Mouse (Mus musculus) neural tube, embryonic 13.5 days (tissue): ENCODE measurements around the gene Lman2l. TPM values are rescaled to one million over a fixed set of nuclear protein-coding genes. Genes with fewer than 3 reads are reported as not detected.

Source experiments
- ATAC-seq: fragments of 200-750 bp; cut with Nextera tagmentation; 2 replicates; pipeline ENCODE4 v1.8.0; 2017; ENCODE audit warnings: low read depth, mild to moderate bottlenecking, moderate TSS enrichment, moderate library complexity
- H3K27ac ChIP-seq: fragments of 300-500 bp; sonication (generic); replicated peaks from 2 replicates; pipeline ENCODE4 v1.5.1; 2015; ENCODE audit warnings: moderate library complexity, mild to moderate bottlenecking, inconsistent platforms
- H3K27me3 ChIP-seq: fragments of 300-500 bp; sonication (generic); 2 replicates; pipeline ENCODE4 v1.6.1; 2015; ENCODE audit warnings: mild to moderate bottlenecking, inconsistent platforms
- H3K36me3 ChIP-seq: fragments of 300-500 bp; sonication (generic); 2 replicates; pipeline ENCODE4 v1.6.1; 2015; ENCODE audit warnings: mild to moderate bottlenecking, inconsistent platforms
- H3K4me1 ChIP-seq: fragments of 300-500 bp; sonication (generic); replicated peaks from 2 replicates; pipeline ENCODE4 v1.6.1; 2015; ENCODE audit warnings: inconsistent platforms
- H3K4me2 ChIP-seq: fragments of 300-500 bp; sonication (generic); 2 replicates; pipeline ENCODE4 v1.6.1; 2015; ENCODE audit warnings: inconsistent platforms, mild to moderate bottlenecking, moderate library complexity
- H3K4me3 ChIP-seq: fragments of 300-500 bp; sonication (generic); 2 replicates; pipeline ENCODE4 v1.5.1; 2015; ENCODE audit warnings: mild to moderate bottlenecking, inconsistent platforms
- H3K9ac ChIP-seq: fragments of 300-500 bp; sonication (generic); 2 replicates; pipeline ENCODE4 v1.6.1; 2015; ENCODE audit warnings: moderate library complexity, mild to moderate bottlenecking, inconsistent platforms
- H3K9me3 ChIP-seq: fragments of 300-500 bp; sonication (generic); 2 replicates; pipeline ENCODE4 v1.6.1; 2016; ENCODE audit warnings: inconsistent platforms
- WGBS: fragments of 180-500 bp; shearing (Covaris S2); methylation state at CpG from one replicate; pipeline ENCODE4 v1.1.7; 2015; 5-methylcytosine and 5-hydroxymethylcytosine counted together
- polyA plus RNA-seq: library from polyadenylated mRNA; unstranded; fragments of >200 nt; fragmentation: Nextera tagmentation; extraction: Ambion mirVana; gene quantifications from 2 replicates; pipeline ENCODE4 v1.2.1, GENCODE M21; 2015

Gene Lman2l
- polyA plus RNA-seq, 1 experiment from 2014 or later = 74.6 TPM

DNA sequence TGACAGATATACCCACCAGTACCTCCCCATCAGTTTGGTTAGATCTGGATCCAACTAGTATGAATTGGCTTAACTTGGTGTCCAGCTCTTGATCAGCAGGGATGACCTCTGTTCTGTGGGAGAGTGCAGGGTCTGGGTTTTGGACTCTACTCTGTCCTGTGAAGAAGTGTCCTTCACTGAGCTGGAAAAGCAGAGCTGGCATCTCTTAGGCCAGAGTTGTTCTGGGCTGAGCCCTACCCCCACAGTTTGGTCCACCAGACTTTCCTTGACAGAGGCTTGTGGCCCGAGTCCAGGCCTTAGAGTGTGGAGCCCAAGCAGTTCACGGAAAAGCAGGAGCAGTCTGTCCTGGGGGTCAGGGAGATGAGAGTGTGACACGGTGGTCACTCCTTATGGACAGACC, 29.6 kb upstream of the Lman2l start:
- H3K4me3 ChIP-seq = no peak overlapping the region
- no peaks in the 10 kb centered on the region for H3K9me3 ChIP-seq
- no peak for ATAC-seq
- no peak overlapping the region for H3K9ac ChIP-seq
- whole genome bisulfite sequencing = 72% methylated on average over 3 of the region's 3 CpGs
- peak overlapping the region; percentile 64 for H3K4me2 ChIP-seq
- no peaks in the 10 kb centered on the region for H3K27me3 ChIP-seq
- peaks cover 62% of the 10 kb centered on the region for H3K4me1 ChIP-seq
- no peak overlapping the region for H3K27ac ChIP-seq
- no peaks in the 10 kb centered on the region for H3K36me3 ChIP-seq

DNA sequence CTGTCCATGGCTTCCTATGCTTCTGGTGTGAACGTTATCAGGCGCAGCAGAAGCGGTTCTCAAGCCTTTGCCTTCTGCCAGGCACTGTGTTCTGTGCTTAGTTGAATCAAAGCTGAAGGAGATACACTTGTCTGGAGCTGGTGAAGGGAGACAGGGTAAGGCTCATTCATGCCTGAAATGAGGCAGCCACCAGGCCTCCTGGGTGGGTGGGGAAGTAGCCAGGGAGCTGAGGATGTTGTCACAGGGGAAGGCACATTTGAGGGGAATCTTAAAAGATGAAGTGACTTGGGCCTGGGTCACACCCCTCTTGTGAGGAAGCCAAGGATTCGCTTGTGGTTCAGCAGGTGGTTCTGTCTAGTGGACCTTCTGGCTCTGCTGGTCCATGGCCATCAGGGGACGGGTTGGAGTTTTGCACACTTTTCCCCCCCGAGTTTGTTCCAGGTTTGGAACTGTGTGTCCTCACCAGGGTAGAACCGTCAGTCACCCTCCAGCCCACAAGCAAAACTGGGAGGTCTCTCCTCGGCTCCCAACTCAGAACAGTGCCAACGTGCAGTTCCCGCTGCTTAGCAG, 28.2 kb upstream of the Lman2l start:
- H3K4me2 ChIP-seq = peak overlapping the region; percentile 64
- H3K36me3 ChIP-seq = no peaks in the 10 kb centered on the region
- H3K9me3 ChIP-seq = no peaks in the 10 kb centered on the region
- H3K4me3 ChIP-seq = peak overlapping the region; percentile 62
- H3K4me1 ChIP-seq = peaks cover 56% of the 10 kb centered on the region
- H3K27ac ChIP-seq = no peak overlapping the region
- H3K9ac ChIP-seq = no peak overlapping the region
- ATAC-seq = no peak
- WGBS = 85% methylated on average over 10 of the region's 10 CpGs
- H3K27me3 ChIP-seq = no peaks in the 10 kb centered on the region

DNA sequence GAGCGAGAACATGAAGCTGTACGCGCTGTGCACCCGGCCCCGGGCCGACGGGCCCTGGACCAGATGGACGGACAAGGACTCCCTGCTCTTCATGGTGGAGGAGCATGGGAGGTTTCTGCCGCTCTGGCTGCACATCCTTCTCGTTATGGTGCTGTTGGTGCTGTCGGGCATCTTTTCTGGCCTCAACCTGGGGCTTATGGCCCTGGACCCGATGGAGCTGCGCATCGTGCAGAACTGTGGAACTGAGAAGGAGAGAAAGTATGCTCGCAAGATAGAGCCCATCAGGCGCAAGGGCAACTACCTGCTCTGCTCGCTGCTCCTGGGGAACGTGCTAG, 27.0 kb upstream of the Lman2l start:
- H3K4me1 ChIP-seq = peaks cover 53% of the 10 kb centered on the region
- no peaks in the 10 kb centered on the region for H3K36me3 ChIP-seq
- H3K9me3 ChIP-seq = no peaks in the 10 kb centered on the region
- no peaks in the 10 kb centered on the region for H3K27me3 ChIP-seq
- peak overlapping the region; percentile 64 for H3K4me2 ChIP-seq
- H3K27ac ChIP-seq = peak overlapping the region; percentile 39
- peak overlapping the region; percentile 62 for H3K4me3 ChIP-seq
- H3K9ac ChIP-seq = peak overlapping the region; percentile 76
- WGBS = 17% methylated on average over 18 of the region's 18 CpGs
- no peak; the same call in 1 of the 2 replicates for ATAC-seq

- H3K9ac ChIP-seq = peak within 1 kb of the TSS; percentile 76
- no peaks in the 10 kb centered on the region for H3K9me3 ChIP-seq
- no peaks in the 10 kb centered on the region for H3K36me3 ChIP-seq
- no peaks in the 10 kb centered on the region for H3K27me3 ChIP-seq
- peaks cover 48% of the 10 kb centered on the region for H3K4me1 ChIP-seq
- ATAC-seq = peak; percentile 91
- H3K4me3 ChIP-seq = peak within 1 kb of the TSS; percentile 62
- peak within 1 kb of the TSS; percentile 64 for H3K4me2 ChIP-seq
- peak within 1 kb of the TSS; percentile 39 for H3K27ac ChIP-seq
- WGBS = under 1% methylated on average over 73 of the region's 98 CpGs
Measured at GRCm38 (mm10) chr1:36471181-36472105, 26.4 kb upstream of the Lman2l start, which contains the start of gene Cnnm4. Gene Cnnm4 (plus strand): TSS chr1:36471620.

GRCm38 (mm10) chr1:36469811-36470444, 24.9 kb upstream of the Lman2l start:
- Histone ChIP-seq H3K4me1 (peaks cover 33% of the 10 kb centered on the region), H3K27me3 (no peaks in the 10 kb centered on the region), H3K27ac (no peak overlapping the region), H3K4me2 (peak overlapping the region; percentile 64; the same call in 1 of the 2 replicates), H3K9ac (no peak overlapping the region), H3K36me3 (no peaks in the 10 kb centered on the region), H3K4me3 (no peak overlapping the region), H3K9me3 (no peaks in the 10 kb centered on the region)
- no peak for ATAC-seq
- 48% methylated on average over 2 of the region's 2 CpGs for WGBS

DNA sequence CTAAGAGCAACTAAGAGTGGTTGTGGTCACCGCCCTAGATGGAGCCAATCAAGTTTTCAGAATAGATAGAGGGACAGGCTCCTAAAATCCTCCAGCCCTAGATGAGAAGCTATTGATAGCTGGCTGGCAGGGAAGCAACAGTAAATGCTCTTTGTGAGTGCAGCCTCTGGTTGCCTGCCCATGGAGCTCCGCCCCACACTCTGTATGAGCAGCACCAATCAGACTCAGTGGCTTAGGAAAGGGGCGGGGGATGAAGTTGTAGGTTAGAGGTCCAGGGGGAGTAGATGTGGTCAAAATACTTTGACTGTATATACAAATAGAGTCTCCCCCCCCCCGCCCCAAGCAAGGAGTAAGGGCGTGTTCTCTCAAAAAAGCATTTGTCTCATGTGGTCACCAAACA, 22.4 kb upstream of the Lman2l start:
- no peaks in the 10 kb centered on the region for H3K9me3 ChIP-seq
- no peak for ATAC-seq
- no peak overlapping the region for H3K4me2 ChIP-seq
- H3K36me3 ChIP-seq = no peaks in the 10 kb centered on the region
- 52% methylated on average over 5 of the region's 5 CpGs for WGBS
- H3K4me1 ChIP-seq = peaks cover 8% of the 10 kb centered on the region
- no peak overlapping the region for H3K9ac ChIP-seq
- H3K4me3 ChIP-seq = no peak overlapping the region
- no peaks in the 10 kb centered on the region for H3K27me3 ChIP-seq
- H3K27ac ChIP-seq = no peak overlapping the region

DNA sequence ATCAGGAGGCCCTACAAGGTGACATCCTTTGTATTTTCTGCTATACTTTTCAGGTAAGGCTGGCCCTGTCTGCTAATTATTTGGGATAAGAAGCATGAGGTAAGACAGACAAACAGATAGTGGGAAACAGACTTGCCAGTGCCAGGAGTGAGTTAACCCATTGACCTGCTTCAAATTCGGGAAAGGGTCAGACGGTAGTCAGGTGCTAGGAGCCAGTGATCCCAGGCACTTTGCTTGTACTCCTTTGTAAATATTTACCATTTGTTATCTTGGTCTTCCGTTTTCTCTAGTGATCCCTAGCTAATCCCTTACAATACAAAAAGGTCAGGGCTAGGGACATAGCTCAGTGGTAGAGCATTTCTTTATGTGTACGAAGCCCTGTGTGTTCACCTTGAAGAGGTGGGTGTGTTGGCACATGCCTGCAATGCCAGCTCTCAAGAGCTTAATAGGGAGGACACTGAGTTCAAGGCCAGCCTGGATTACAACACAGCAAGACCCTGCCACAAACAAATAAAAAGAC, 20.6 kb upstream of the Lman2l start:
- no peaks in the 10 kb centered on the region for H3K36me3 ChIP-seq
- ATAC-seq = no peak
- no peaks in the 10 kb centered on the region for H3K27me3 ChIP-seq
- no peak overlapping the region for H3K9ac ChIP-seq
- H3K27ac ChIP-seq = no peak overlapping the region
- H3K4me2 ChIP-seq = no peak overlapping the region
- H3K4me1 ChIP-seq = no peaks in the 10 kb centered on the region; the same call in 1 of the 2 replicates
- H3K9me3 ChIP-seq = no peaks in the 10 kb centered on the region
- no peak overlapping the region for H3K4me3 ChIP-seq
- WGBS = 82% methylated on average over 4 of the region's 4 CpGs

DNA sequence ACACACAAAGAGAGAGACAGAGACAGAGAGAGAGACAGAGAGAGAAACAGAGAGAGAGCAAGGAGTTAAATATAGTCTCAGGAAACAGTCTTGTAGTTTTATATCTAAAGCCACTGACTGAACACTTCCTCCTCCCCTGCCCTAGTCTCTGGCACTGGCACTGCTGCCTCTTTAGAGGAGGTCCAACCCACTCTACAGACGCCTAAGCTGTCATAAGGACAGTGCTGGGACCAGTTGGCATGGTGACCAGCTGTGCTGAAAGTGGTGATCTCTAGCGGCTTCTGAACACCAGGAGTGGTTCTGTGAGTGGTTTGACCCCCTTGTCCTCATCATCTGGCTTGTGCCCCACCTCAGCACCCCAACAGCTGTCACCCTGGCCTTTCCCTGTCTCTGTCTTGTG, 16.8 kb upstream of the Lman2l start:
- no peaks in the 10 kb centered on the region for H3K27me3 ChIP-seq
- ATAC-seq = no peak
- WGBS = 53% methylated on average over 2 of the region's 2 CpGs

DNA sequence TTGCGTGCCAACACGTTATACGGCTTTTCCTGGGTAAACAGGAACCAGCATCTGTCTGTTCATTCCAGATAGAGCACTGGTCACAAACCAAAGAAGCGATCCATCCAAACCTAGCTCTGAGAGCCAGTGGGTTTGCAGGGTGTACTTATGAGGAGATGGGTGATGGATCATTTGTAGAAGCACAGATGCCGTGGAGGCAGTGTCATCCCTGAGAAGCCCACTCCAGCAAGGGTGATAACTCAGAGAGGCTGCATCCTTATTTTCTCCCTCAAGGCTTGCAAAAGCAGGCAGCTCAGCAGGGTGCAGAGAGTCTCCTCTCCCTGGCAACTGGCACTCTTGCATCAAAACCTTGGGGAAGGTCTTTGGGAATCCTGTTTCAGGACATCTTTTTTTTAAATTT, 13.1 kb upstream of the Lman2l start:
- H3K27ac ChIP-seq = no peak overlapping the region
- no peaks in the 10 kb centered on the region for H3K4me1 ChIP-seq
- no peaks in the 10 kb centered on the region for H3K27me3 ChIP-seq
- H3K9ac ChIP-seq = no peak overlapping the region
- WGBS = 80% methylated on average over 5 of the region's 5 CpGs
- no peak overlapping the region for H3K4me2 ChIP-seq
- H3K9me3 ChIP-seq = peaks cover 3% of the 10 kb centered on the region; the same call in 1 of the 2 replicates
- ATAC-seq = no peak
- no peak overlapping the region for H3K4me3 ChIP-seq
- H3K36me3 ChIP-seq = no peaks in the 10 kb centered on the region

More for the DNA sequence above, 16.8 kb upstream of the Lman2l start:
- no peak overlapping the region for H3K4me3 ChIP-seq
- no peak overlapping the region for H3K4me2 ChIP-seq
- H3K4me1 ChIP-seq = no peaks in the 10 kb centered on the region
- no peaks in the 10 kb centered on the region for H3K36me3 ChIP-seq
- no peaks in the 10 kb centered on the region for H3K9me3 ChIP-seq
- H3K27ac ChIP-seq = no peak overlapping the region
- no peak overlapping the region for H3K9ac ChIP-seq

DNA sequence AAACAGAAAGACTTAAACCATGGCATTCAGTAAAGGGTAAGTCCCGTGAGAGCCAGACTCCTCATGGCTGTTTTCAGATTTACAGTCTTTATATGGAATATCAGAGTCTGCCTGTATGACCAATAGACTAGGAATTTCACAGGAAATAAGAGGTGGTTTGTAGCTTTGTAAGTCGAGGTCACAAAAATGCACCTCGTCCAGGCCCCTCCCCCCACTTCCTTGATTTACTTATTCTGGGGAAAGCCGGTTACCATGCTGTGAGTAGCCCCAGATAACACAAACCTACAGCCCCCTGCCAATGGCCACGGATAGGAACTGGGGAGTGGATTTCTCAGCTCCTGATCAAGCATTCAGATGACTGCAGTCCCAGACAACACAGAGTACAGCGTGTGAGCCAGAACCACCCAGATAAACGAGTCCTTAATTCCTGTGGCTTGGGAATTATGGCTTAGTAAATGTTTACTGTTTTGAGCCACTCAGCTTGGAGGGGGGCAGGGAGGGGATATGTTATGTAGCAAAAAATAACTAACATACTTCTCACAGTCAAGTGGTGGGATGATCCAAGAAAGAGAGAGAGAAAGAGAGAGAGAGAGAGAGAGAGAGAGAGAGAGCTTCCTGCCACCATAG, 12.4 kb upstream of the Lman2l start:
- no peaks in the 10 kb centered on the region for H3K27me3 ChIP-seq
- H3K4me2 ChIP-seq = no peak overlapping the region
- no peaks in the 10 kb centered on the region for H3K36me3 ChIP-seq
- no peak overlapping the region for H3K27ac ChIP-seq
- H3K4me3 ChIP-seq = no peak overlapping the region
- H3K9ac ChIP-seq = no peak overlapping the region
- peaks cover 3% of the 10 kb centered on the region; the same call in 1 of the 2 replicates for H3K9me3 ChIP-seq
- ATAC-seq = no peak
- no peaks in the 10 kb centered on the region for H3K4me1 ChIP-seq
- WGBS = 48% methylated on average over 7 of the region's 7 CpGs

DNA sequence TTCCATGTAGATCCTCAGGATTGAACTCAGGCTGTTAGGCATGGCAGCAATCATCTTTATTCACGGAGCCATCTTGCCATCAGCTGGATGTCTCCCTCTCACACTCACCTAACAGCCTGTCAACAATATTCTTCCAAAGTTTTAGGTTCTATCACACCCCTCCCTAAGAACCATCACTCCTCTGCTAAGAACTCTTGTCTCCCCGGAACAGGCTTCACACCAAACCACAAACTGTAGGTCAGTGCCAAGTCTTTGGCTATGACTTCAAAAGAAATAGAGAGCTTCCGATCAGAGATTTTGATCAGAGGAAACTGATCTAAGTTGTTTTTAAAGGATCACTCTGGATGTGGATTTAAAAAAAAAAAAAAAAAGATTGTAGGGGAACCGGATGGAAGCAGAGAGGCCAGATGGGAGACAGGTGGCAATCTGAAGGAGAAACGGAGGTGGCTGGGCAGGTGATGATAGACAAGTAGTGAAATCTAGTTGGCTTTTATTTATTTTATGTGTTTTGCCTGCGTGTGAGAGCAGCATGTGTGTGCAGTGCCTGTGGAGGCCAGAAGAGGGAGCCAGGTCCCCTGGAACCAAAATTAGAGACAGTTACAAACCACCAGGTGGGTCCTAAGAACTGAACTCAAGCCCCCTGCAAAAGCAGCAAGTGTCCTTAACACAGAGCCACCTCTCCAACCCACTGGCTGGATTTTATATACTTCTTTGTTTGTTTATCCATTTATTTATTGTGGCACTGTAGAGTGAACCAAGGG, 9.2 kb upstream of the Lman2l start:
- Histone ChIP-seq H3K9ac (no peak overlapping the region), H3K9me3 (peaks cover 3% of the 10 kb centered on the region; the same call in 1 of the 2 replicates), H3K36me3 (no peaks in the 10 kb centered on the region), H3K4me3 (no peak overlapping the region), H3K4me2 (no peak overlapping the region), H3K27me3 (no peaks in the 10 kb centered on the region), H3K4me1 (no peaks in the 10 kb centered on the region), H3K27ac (no peak overlapping the region)
- 91% methylated on average over 6 of the region's 6 CpGs for WGBS
- ATAC-seq = no peak
